Mouse (Mus musculus) midbrain, postnatal 0 days (tissue): ENCODE data around the gene Vac14. TPM values are rescaled to one million over a fixed set of nuclear protein-coding genes. Genes with fewer than 3 reads are reported as not detected.

Experiments
- ATAC-seq: fragments of 200-750 bp; cut with Nextera tagmentation; 2 replicates; pipeline ENCODE4 v1.8.0; 2017; ENCODE audit warnings: moderate number of reproducible peaks, mild to moderate bottlenecking, moderate TSS enrichment, moderate library complexity; ENCODE audit not compliant: low FRiP score
- DNase-seq: peaks from one replicate; pipeline ENCODE4 v3.0.0-alpha.2; 2015; ENCODE audit warnings: low spot score
- H3K27ac ChIP-seq: fragments of 300-500 bp; sonication (generic); 2 replicates; pipeline ENCODE4 v1.5.1; 2014; ENCODE audit warnings: low read depth, mild to moderate bottlenecking, low read length, mixed read lengths
- H3K27me3 ChIP-seq: fragments of 300-500 bp; sonication (generic); 2 replicates; pipeline ENCODE4 v1.6.1; 2014; ENCODE audit warnings: low read length, control low read depth, mixed read lengths; ENCODE audit not compliant: insufficient read depth
- H3K36me3 ChIP-seq: fragments of 300-500 bp; sonication (generic); 2 replicates; pipeline ENCODE4 v1.6.1; 2014; ENCODE audit warnings: low read length, control low read depth, mixed read lengths; ENCODE audit not compliant: insufficient read depth
- H3K4me1 ChIP-seq: fragments of 300-500 bp; sonication (generic); 2 replicates; pipeline ENCODE4 v1.6.1; 2014; ENCODE audit warnings: mild to moderate bottlenecking, control low read depth, antibody characterized with exemption, low read length, mixed read lengths; ENCODE audit not compliant: insufficient read depth
- H3K4me2 ChIP-seq: fragments of 300-500 bp; sonication (generic); 2 replicates; pipeline ENCODE4 v1.6.1; 2014; ENCODE audit warnings: low read depth, mild to moderate bottlenecking, low read length, mixed read lengths; ENCODE audit not compliant: poor library complexity, severe bottlenecking
- H3K4me3 ChIP-seq: fragments of 300-500 bp; sonication (generic); 2 replicates; pipeline ENCODE4 v1.5.1; 2014; ENCODE audit warnings: low read depth, mild to moderate bottlenecking, low read length, moderate library complexity
- H3K9ac ChIP-seq: fragments of 300-500 bp; sonication (generic); replicated peaks from 2 replicates; pipeline ENCODE4 v1.6.1; 2014; ENCODE audit warnings: mild to moderate bottlenecking, low read length, moderate library complexity, mixed read lengths; ENCODE audit not compliant: poor library complexity, severe bottlenecking
- H3K9me3 ChIP-seq: fragments of 300-500 bp; sonication (generic); 2 replicates; pipeline ENCODE4 v1.6.1; 2016; ENCODE audit warnings: low read length, control low read depth
- CTCF ChIP-seq: IDR thresholded peaks from 2 replicates; pipeline ENCODE4 v1.5.1; 2016; ENCODE audit warnings: antibody characterized with exemption, mild to moderate bottlenecking
- WGBS: fragments of 180-500 bp; shearing (Covaris S2); extraction: QIAGEN DNeasy Blood & Tissue Kit; methylation state at CpG from one replicate; pipeline ENCODE4 v1.1.7; 2014; 5-methylcytosine and 5-hydroxymethylcytosine counted together
- polyA plus RNA-seq: library from polyadenylated mRNA; unstranded; fragments of >200 nt; fragmentation: Nextera tagmentation; extraction: Ambion mirVana; gene quantifications from 2 replicates; pipeline ENCODE4 v1.2.1, GENCODE M21; 2015
- total RNA-seq: library from RNA; depleted of rRNA; stranded (reverse); fragments of >200 nt; gene quantifications from 2 replicates; pipeline ENCODE4 v1.2.3, GENCODE M21; 2014

Gene Vac14
- total and polyA plus RNA-seq, 2 experiments from 2014 or later, result 27.2 to 44.9 TPM

DNA sequence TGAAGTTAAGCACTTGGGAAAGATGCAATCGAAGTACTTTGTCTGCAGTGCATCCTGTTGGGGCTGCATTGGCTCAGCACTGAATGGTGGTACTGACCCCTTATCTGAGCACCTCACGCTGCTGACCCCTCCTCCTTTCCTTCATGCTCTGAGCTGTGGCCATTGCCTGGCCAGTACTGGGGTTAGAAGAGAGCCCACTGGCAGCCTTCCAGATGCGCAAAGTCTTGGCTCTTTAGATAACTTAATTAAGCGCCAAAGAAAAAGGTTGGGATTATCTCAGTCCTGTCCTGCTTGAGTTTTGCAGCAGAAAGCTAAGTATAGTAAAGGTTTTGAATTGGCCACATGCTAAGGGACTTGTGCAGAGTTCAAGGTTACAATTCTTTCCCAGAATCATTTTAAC lies 26.0 kb downstream of the Vac14 start:
- H3K36me3 ChIP-seq, result peaks cover 28% of the 10 kb centered on the region
- H3K9ac ChIP-seq, result no peak overlapping the region
- no peak overlapping the region for H3K4me3 ChIP-seq
- H3K27me3 ChIP-seq, result no peaks in the 10 kb centered on the region
- 70% methylated on average over 4 of the region's 4 CpGs for WGBS
- no peak for TF ChIP-seq CTCF
- DNase-seq, result no peak
- H3K9me3 ChIP-seq, result no peaks in the 10 kb centered on the region
- no peak overlapping the region for H3K4me2 ChIP-seq
- no peak for ATAC-seq
- H3K4me1 ChIP-seq, result no peaks in the 10 kb centered on the region
- H3K27ac ChIP-seq, result no peak overlapping the region

DNA sequence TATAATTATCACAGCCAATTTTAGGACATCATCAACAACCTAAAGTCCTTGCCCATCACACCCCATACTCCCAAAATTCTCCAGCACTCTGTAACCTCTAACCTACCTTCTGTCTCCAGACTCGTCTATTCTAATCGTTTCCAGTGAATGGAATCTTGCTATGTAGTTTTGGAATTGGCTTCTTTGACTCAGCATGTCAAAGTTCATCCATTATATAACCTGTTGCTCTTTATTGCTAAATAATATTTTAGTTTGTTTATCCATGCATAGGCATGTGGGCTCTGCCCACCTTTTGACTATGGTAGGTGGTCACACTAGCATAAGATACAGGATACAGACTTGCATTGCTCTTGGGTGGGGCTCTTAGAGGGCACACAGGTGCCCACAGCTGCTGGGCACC lies 26.5 kb downstream of the Vac14 start:
- WGBS, result 95% methylated on average over 2 of the region's 2 CpGs

DNA sequence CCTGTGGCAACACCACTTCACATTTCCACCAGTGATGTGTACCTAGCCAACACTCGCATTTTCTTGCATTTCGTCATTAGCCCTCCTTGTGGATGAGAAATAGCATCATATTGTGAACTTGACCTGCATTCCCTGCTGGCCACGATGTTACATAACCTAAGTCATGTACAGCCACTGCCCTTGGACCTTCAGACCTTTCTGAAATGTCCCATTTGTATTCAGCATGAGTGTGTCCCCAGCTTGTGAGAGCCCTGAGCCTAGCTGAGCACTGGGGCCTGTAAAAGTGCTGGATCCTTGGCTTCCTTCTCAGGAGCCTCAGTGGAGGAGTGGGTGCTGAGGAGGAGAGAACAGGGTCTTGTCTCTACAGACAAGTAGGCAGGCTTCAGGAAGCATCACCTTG lies 27.0 kb downstream of the Vac14 start:
- 93% methylated on average over 3 of the region's 3 CpGs for WGBS
- ATAC-seq (no peak), DNase-seq (no peak)
- no peak overlapping the region for H3K9ac ChIP-seq
- H3K27ac ChIP-seq, result no peak overlapping the region
- no peak overlapping the region for H3K4me2 ChIP-seq
- H3K4me3 ChIP-seq, result no peak overlapping the region
- peaks cover 36% of the 10 kb centered on the region for H3K36me3 ChIP-seq
- H3K4me1 ChIP-seq, result no peaks in the 10 kb centered on the region
- TF ChIP-seq CTCF, result no peak
- H3K9me3 ChIP-seq, result no peaks in the 10 kb centered on the region
- no peaks in the 10 kb centered on the region for H3K27me3 ChIP-seq

More for the DNA sequence above, 26.5 kb downstream of the Vac14 start:
- H3K36me3 ChIP-seq, result peaks cover 32% of the 10 kb centered on the region
- no peak for ATAC-seq
- H3K4me1 ChIP-seq, result no peaks in the 10 kb centered on the region
- H3K27me3 ChIP-seq, result no peaks in the 10 kb centered on the region
- DNase-seq, result no peak
- no peak overlapping the region for H3K4me3 ChIP-seq
- no peak overlapping the region for H3K27ac ChIP-seq
- no peak overlapping the region for H3K9ac ChIP-seq
- H3K9me3 ChIP-seq, result no peaks in the 10 kb centered on the region
- no peak overlapping the region for H3K4me2 ChIP-seq
- no peak for TF ChIP-seq CTCF

GRCm38 (mm10) chr8:110646064-110646463 lies 27.7 kb downstream of the Vac14 start:
- H3K4me3 ChIP-seq, result no peak overlapping the region
- peak; percentile 90 for TF ChIP-seq CTCF
- DNase-seq (peak; percentile 80), ATAC-seq (no peak; the same call in 1 of the 2 replicates)
- peaks cover 39% of the 10 kb centered on the region for H3K36me3 ChIP-seq
- H3K4me1 ChIP-seq, result no peaks in the 10 kb centered on the region
- H3K9ac ChIP-seq, result no peak overlapping the region
- no peak overlapping the region for H3K4me2 ChIP-seq
- H3K27me3 ChIP-seq, result no peaks in the 10 kb centered on the region
- H3K9me3 ChIP-seq, result no peaks in the 10 kb centered on the region
- H3K27ac ChIP-seq, result no peak overlapping the region
- 32% methylated on average over 6 of the region's 6 CpGs for WGBS

DNA sequence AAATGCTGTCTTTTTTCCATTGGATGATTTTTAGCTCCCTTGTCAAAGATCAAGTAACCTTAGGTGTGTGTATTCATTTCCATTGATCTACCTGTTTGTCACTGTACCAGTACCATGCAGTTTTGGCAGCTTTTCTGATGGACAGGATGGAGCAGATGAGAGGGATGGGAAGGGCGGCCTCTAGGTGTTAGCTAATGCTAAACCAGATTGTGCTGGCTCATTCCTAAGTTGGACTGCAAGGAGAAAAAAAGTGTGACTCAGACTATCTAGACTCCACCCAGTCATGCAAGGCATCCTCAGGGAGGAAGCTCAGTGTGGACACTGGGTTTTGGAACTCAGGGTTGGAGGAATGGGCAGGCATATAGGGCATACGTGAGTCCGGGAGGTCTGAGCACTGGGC lies 30.2 kb downstream of the Vac14 start:
- H3K9ac ChIP-seq, result no peak overlapping the region
- H3K4me3 ChIP-seq, result no peak overlapping the region
- no peaks in the 10 kb centered on the region for H3K9me3 ChIP-seq
- H3K4me2 ChIP-seq, result no peak overlapping the region
- 100% methylated on average over 3 of the region's 3 CpGs for WGBS
- H3K27ac ChIP-seq, result no peak overlapping the region
- no peaks in the 10 kb centered on the region for H3K27me3 ChIP-seq
- no peak for ATAC-seq
- no peak for DNase-seq
- no peaks in the 10 kb centered on the region for H3K4me1 ChIP-seq
- peaks cover 38% of the 10 kb centered on the region; the same call in 1 of the 2 replicates for H3K36me3 ChIP-seq
- TF ChIP-seq CTCF, result no peak

DNA sequence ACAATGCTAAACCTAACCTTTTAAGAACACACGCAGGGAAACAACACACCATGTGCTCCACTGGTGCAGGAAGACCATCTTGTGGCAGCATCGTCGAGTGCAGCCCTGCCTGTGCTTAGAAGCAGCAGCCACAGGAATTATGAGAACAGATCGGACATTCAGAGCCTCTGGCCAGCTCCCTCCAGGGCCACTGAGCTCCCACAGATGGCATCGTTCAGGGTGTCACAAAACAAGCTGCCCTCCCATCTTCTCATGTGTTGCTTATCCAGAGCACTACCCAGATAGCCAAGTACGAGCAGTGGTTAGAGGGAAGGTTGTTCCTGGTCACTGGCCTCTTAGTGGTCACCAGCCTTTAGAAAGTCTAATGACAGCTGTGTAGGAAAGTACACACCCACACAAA lies 30.9 kb downstream of the Vac14 start:
- DNase-seq (no peak), ATAC-seq (no peak)
- H3K9ac ChIP-seq, result no peak overlapping the region
- no peaks in the 10 kb centered on the region for H3K9me3 ChIP-seq
- H3K4me2 ChIP-seq, result no peak overlapping the region
- peaks cover 34% of the 10 kb centered on the region; the same call in 1 of the 2 replicates for H3K36me3 ChIP-seq
- H3K27me3 ChIP-seq, result no peaks in the 10 kb centered on the region
- H3K27ac ChIP-seq, result no peak overlapping the region
- TF ChIP-seq CTCF, result no peak
- 97% methylated on average over 6 of the region's 6 CpGs for WGBS
- no peak overlapping the region for H3K4me3 ChIP-seq
- no peaks in the 10 kb centered on the region for H3K4me1 ChIP-seq
